Mouse (Mus musculus) retina, postnatal 7 days (tissue): Measurements from ENCODE around the gene Chst3.
"Not testable (repeated sequence)": the region's sequence is repeated elsewhere in the genome, so short reads cannot be mapped to it uniquely, and the experiment has no call there.

Experiments used
- DNase-seq: peaks from one replicate; pipeline ENCODE4 v3.0.0-alpha.2; 2012; ENCODE audit warnings: low read depth, low spot score

Chst3 gene

GRCm38 (mm10) chr10:60218591-60219499 is at the start of gene Chst3:
Chst3 (minus strand) TSS chr10:60219260.
- DNase-seq = no peak

DNA sequence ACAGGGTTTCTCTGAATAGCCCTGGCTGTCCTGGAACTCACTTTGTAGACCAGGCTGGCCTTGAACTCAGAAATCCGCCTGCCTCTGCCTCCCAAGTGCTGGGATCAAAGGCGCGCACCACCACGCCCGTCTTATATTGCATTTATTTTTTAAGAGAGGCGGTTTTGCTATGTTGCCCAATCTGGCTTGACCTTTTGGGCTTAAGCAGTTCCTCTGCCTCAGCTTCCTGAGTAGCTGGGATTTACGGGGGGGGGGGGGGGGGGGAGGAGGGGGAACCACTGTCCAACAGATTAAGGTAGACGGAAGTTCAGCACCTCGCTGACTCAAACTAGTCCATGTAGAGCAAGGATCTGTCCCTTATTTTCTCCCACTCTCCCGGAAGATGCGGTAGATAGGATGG is 49.7 kb upstream of the Chst3 start:
- DNase-seq = no peak

- no peak for DNase-seq
Observed at GRCm38 (mm10) chr10:60266842-60267401, 47.9 kb upstream of the Chst3 start.

DNA sequence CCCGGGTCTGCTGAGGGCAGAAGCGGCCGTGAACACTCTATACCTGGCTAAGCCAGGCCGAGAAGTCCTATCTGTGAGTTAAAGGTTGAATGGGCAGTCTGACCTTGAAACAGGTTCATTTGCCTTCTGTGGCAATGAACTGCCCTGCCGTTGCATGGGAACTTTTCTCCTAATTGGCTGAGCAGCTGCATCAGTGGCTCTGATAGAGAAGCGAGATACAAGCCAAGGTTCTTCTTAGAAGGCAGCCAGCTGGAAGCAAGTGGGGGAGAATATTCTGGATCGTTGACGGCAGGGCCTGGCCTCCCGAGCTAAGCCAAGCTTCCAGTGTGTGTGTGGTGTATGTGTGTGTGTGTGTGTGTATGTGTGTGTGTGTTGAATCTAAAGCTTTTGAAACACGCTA is 46.2 kb upstream of the Chst3 start:
- DNase-seq = no peak

- no peak for DNase-seq
Observed at GRCm38 (mm10) chr10:60263351-60263750, 44.3 kb upstream of the Chst3 start.

DNA sequence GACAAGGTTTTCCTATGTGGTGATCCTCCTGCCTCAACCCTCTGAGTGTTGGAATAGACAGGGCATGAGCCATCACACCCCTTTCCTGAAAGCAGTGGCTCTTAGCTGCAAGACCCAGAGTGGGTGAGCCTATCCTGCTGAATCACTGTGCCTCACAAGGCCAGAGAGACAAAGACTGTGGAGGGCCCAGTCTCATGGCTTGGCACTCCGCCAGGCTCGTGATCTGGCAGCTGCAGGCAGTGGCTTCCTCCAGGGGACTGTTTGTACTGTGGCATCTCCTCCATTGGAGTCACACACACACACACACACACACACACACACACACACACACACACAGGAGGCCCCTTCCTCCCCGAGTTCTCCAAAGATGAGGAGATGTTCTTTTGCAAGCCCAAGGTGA is 43.3 kb upstream of the Chst3 start:
- no peak for DNase-seq

DNA sequence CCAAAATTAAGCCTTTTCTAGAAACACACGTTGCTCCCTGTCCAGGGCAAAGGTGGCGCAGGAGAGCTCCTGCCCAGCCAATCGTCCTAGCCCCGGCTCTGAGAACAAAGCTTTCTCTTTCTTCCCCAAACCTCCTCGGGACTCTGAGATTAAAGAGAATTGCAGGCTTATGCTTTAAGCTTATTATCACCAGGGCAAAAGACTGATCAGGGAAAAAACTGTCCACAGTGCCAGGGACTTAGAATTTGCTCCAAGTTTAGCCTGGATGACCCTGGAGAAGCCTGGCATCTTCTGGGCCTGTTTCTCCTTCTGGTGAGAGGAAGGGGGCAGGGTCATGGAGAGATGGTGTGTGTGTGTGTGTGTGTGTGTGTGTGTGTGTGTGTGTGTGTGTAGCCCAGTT is 42.5 kb upstream of the Chst3 start:
- no peak for DNase-seq

GRCm38 (mm10) chr10:60260557-60261294 is 41.7 kb upstream of the Chst3 start:
- no peak for DNase-seq

GRCm38 (mm10) chr10:60257261-60257825 is 38.3 kb upstream of the Chst3 start:
- no peak for DNase-seq

GRCm38 (mm10) chr10:60256088-60256487 is 37.0 kb upstream of the Chst3 start:
- no peak for DNase-seq

DNA sequence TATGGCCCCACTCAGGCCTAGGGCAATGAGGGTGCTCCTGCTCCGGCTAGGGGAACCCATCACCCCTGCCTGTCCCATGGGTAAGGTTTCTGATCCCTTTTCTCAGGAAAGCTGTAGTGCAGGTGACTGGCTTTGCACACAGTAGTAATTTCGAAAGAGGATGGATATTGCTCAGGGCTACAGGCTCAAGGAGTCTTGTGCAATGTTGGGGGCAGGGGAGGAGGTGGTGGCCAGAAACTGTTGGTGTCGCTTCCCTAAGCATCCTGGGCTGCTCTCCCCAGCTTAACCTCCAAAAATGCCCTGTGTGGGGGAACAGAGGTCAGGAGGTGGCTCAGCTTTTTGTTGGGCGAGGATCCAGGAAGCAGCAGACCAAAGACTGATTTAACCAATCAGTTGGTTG is 33.5 kb upstream of the Chst3 start:
- DNase-seq = no peak

DNA sequence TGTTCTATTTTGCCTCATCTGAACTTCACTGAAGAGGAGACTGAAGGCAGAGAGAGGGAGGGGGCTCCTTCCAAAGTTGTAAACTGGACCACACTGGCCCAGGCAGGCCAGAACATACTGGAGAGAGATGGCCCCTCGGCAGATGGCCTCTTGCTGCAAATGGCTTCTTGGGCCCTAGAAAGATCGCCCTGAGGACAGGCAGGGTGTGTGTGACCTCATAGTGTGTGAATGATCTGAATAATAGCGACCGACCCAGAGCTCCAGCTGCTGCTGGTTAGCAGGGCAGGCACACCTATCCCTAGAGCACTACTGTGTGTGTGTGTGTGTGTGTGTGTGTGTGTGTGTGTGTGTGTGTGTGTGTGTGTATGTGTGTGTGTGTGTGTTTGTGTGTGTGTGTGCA is 33.1 kb upstream of the Chst3 start:
- DNase-seq = no peak

GRCm38 (mm10) chr10:60250426-60250965 is 31.4 kb upstream of the Chst3 start:
- DNase-seq = no peak

- DNase-seq = not testable (repeated sequence)
Observed at GRCm38 (mm10) chr10:60248345-60248744, 29.3 kb upstream of the Chst3 start.

- peak; percentile 40 for DNase-seq
Observed at GRCm38 (mm10) chr10:60246519-60246918, 27.5 kb upstream of the Chst3 start.

GRCm38 (mm10) chr10:60245635-60246034 is 26.6 kb upstream of the Chst3 start:
- DNase-seq = no peak

- peak; percentile 90 for DNase-seq
Observed at GRCm38 (mm10) chr10:60245041-60245440, 26.0 kb upstream of the Chst3 start.

DNA sequence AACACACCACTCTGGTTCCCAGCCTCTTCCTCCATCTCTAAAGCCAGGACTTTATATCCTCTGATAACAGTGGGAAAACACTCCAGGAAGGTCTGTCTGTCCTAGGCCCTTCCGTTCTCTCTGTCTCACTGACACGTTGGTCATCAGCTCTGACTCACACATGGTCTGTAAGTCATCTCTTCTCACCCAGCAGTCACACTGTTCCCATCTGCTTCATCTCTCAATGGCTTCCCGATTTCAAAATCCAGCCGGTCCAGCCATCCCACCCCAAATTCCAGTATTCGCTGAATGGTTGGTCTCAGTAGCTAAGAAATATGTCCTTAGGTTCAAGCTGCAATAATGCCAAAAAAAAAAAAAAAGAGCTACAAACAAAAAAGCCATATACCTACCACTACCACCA is 24.9 kb upstream of the Chst3 start:
- no peak for DNase-seq

DNA sequence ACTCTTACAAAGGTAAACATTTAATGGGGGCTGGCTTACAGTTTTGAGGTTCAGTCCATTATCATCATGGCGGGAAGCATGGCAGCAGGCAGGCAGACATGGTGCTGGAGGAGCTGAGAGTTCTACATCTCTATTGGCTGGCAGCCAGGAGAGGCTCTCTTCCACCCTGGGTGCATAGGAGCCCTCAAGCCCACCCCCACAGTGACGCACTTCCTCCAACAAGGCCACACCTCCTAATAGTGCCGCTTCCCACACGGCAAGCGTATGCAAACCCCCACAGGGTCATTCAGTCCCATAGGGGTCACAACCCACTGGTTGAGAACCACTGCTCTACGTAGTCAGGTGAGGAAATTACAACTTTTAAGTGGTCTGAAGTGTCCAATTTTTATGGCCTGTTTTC is 21.4 kb upstream of the Chst3 start:
- DNase-seq = no peak

DNA sequence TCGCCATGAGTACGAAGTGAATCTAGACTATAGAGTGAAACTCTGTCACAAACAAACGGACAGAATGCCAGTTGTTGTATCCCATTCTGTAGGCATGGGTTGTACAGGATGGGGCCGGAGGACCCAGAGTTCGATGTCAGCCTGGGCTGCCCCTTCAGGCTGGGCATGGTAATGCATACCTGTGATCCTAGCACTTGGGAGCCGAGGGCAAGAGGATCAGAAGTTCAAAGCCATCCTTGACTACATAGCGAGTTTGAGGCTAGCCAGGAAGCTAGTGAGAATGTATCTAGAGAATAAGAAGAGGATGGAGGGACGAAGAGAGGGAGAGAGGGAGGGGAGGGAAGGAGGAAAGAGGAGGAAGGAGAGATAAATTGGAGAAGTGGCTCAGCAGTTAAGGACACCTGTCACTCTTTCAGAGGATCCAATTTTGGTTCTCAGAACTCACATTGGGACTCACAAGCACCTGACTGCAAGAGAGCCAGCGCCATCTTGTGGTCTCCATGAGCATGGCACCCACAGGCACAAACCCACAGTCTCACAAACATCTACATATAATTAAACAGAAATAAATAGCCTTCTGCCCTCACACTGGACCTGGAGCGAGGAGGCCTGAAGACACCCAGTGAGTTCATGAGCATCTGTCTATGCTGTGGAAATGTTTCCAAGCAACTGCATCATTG is 18.6 kb upstream of the Chst3 start:
- DNase-seq = no peak

DNA sequence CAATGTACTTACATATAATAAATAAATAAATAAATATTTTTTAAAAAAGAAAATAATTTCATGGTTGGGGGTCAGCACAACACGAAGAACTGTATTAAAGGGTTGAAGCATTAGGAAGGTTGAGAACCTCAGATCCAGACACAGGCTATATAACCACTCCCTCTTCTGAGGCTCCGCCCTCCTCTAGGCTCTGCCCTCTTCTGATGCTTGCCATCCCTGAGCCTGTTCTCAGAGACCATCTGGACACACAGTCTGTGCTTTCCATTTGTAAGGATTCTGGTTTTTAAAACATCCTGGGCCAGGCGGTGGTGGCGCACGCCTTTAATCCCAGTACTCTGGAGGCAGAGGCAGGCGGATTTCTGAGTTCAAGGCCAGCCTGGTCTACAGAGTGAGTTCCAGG is 16.8 kb upstream of the Chst3 start:
- DNase-seq = not testable (repeated sequence)
